Mouse (Mus musculus) spleen, postnatal 36 days (tissue): Measurements from ENCODE around the gene Gm15155.
"Not testable (repeated sequence)": the region's sequence is repeated elsewhere in the genome, so short reads cannot be mapped to it uniquely, and the experiment has no call there.

Experiments
- DNase-seq, 2 experiments: peaks; one replicate each; pipeline ENCODE4 v3.0.0; 2022; ENCODE audit warnings: low spot score in 2 of 2, mixed read lengths in 1 of 2

Gene Gm15155

DNA sequence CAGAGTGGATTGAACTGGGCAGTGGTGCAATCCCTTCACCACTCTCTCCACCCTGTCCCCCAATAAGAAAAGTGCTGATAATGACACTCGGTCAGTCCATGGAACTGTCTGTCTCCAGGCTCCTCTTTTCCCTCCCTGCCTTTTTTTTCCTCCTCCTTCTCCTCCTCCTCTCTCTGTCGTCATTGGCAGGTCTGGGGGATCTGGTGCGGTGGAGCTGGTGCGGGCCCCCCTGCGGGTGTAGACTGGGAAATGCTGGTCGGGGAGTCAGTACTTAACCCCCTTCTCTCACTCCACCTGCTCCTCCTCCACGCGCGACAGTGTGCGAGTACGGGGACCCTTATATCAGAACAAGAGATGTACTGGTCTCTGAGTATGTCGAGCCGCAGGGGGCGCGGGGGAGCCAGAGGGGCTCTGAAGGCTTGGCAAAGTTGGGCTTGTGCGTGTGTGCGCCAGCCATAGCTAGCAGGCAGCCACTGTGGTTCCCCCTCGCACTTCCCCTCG lies at the start of gene Gm15155:
TSS of gene Gm15155 (plus strand) at position 401 of the 501 bp plus-strand sequence.
- no peak for DNase-seq

DNA sequence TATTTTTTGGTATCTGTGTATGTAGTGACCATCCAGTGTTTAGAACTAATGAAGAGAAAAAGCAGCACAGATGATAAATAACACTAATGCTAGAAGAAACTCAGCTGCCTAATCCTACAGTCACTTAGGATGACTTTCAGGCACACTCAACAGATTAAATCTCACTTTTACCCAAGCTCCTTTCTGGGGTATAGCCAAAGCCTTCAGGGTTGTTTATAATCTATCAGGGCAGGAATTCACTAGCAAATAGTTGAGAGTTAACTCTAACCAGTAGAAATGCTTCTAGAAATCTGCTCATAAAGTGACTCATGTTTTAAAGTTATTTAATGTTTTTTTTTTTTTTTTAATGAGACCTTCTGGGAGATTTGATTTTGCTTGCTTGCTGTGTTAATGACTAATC lies 44.8 kb upstream of the Gm15155 start:
- no peak for DNase-seq

GRCm38 (mm10) chrX:155584586-155584985 lies 40.0 kb upstream of the Gm15155 start:
- DNase-seq, result no peak

DNA sequence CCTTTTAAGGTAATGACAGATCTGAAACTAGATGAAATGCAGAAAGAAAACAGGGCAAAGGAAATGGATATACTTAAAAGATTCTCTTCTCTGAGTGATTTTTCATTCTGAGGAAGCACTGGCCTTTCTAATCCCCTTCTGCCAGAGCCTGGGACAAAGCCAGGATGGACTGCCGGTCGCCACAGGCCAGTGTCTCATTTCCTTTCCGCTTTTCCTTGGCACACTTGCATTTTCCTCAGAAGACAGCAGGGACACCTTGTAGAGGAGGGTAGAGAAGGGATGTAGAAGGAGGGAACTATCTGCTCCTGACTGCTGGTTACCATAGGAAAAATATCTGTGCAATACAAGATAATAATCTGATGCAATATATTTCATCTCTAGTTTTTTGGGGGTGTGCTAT lies 33.1 kb upstream of the Gm15155 start:
- no peak for DNase-seq

DNA sequence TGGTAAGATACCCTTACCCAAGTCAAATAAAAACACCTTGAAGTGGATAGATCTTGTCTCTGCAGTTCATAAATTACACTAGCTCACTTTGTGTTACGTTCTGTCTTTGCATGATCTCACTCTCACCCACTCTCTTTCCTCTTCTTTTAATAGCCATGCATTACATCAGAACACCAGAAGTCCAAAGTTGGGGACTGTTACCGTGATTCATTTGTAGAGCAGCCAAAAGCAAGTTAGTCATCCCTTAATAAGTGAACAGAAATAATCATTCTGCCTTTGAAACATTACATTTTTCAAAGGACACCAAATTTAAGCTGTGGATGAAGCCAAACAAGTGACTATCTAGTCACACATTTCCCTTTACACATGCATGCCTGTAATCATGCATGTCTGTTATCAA lies 32.1 kb upstream of the Gm15155 start:
- no peak for DNase-seq

DNA sequence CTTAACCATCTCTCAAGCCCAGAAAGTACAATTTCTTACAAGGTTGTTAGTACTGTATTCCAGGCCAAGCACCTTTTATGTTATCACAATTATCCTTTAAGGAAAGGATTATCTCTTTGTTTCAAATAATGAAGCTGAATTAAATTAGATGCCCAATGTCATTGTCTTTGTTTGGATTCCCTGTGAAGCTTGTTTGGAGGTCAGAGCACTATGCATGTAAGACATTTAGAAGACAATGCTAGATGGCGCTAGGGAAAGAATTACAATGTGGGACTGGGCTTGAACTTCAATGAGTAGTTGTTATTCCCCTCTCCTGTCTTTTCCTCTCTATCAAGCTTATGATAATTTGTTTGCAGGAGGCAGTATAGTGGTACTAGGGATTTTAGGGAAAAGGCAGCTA lies 29.9 kb upstream of the Gm15155 start:
- no peak for DNase-seq

DNA sequence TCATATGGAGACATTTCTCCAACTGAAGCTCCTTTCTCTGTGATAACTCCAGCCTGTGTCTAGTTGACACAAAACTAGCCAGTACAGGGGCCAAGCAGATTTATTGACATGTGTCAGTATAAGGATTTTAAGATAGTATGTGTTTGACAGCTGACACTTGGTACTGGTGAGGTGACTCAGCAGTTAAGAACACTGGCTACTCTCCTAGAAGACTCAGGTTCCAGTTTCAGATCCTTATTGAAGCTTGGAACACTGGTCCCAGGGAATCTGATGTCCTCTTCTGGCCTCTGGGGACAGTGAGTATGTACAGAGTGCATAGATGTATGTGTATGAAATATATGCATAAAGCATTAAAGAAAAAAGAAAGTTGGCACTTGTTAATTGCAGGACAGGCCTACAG lies 28.2 kb upstream of the Gm15155 start:
- no peak for DNase-seq

GRCm38 (mm10) chrX:155601196-155601595 lies 23.3 kb upstream of the Gm15155 start:
- no peak for DNase-seq

GRCm38 (mm10) chrX:155622527-155622926 lies 2.0 kb upstream of the Gm15155 start:
- DNase-seq, result no peak

DNA sequence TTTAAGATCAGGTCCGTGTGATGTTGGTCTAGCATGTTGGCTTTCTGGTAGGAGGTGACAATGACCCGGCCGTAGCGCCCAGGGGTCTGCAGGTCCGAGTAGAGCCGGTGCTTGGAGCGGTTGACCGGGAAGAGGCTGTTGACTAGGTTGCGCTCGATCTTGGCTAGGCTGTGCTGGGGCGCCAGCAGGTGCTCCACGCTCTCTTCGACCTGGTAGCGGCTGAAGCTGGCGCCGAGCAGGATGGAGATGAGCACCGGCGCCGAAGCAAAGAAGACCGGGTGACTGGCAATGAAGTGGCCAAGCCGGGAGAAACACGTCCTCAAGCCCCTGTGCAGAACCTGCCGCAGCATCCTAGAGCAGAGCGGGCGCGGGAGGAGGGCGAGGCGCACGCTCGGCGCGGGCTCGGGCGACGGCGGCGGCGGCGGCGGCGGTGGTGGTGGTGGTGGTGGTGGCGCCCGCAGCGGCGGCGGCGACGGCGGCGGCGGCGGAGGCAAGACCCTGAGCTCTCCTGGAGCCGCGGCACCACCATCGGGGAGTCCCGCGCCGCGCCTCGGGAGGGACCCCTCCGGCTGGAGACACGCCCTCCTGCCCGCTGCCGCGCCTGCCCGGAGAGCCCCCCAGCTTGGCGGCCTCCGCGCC lies 1.5 kb upstream of the Gm15155 start:
- no peak for DNase-seq

GRCm38 (mm10) chrX:155623701-155624281 lies 750 bp upstream of the Gm15155 start, which contains the start of gene Ptchd1:
Gene Ptchd1 (minus strand): TSS chrX:155623814.
- no peak for DNase-seq

DNA sequence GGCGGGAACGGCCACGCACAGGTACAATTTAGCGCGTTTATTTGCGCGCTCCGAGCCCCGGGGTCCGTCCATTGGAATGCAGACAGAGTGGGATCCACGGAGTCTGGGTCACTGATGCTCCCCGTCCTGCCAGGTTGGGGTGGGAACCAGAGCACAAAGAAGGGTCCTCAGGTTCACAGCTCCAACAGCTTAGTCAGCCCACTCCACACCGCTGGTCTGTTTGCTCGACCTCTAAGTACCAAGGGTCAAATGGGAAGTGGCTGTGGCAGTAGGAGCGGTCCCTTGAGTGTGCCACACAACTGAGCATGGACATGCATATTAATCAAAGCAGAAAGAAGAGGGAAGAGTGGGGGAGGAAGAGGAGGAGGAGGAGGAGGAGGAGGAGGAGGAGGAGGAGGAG lies 354 bp downstream of the Gm15155 start:
- no peak for DNase-seq

DNA sequence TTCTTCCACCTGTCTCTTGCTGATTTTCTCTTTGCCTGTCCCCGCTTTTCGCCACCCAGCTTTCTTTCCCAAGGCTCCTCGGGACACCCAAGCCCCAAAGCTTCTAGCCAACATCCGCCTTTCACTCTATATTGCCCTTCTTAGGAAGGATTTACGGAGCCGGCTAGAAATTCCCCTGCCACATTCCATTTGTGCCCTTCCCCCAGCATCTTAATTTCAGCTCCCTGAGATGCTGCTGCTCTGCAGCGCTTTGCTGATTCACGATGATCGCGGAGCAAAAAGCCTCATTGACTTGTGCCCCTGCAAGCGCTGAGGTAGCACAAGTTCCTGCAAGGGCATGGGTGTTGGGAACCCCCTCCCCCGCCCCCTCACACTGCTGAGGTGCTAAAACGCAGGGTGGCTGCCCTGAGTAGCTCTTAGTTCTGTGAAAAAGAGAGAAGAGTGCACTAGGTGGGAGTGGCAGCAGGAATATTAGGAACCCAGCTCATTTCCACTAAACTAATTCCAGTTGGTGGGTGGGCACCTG lies 1.2 kb downstream of the Gm15155 start:
- DNase-seq, result no peak

DNA sequence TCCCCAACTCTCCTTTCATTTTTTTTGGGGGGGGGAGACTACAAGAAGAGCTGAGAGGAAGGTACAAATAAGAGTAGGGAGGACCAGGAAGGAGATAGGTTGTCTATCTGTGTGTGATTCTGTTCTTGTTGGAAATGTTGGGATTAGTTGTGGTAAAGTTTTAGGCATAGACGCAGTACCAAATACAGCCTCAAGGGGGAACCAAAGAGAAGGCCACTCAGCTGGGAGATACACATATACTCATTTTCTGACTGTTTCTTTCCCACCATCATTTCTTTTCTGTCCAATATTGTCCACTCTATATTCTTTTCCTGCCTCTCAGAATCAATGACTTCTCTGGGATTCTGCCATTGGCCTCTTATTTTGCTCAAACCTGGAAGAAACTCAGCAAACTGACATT lies 19.4 kb downstream of the Gm15155 start:
- DNase-seq, result no peak

DNA sequence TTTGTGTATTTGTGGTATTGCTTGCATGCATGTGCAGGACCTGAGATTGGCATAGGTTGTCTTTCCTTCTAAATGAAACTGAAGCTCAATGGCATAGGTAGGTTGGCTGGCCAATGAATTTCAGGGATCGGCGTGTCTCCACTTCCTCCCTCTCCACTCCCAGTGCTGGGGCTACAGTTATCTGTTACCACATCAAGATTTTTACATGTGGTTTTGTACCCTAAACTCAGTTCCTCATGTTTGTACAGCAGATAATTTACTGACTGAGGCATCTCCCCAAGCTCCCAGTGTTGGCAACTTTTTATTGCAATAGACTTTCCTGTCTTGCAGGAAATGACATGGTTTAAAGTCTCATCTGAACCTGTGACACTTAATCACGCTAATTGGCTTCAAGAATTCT lies 21.4 kb downstream of the Gm15155 start:
- DNase-seq, result no peak

DNA sequence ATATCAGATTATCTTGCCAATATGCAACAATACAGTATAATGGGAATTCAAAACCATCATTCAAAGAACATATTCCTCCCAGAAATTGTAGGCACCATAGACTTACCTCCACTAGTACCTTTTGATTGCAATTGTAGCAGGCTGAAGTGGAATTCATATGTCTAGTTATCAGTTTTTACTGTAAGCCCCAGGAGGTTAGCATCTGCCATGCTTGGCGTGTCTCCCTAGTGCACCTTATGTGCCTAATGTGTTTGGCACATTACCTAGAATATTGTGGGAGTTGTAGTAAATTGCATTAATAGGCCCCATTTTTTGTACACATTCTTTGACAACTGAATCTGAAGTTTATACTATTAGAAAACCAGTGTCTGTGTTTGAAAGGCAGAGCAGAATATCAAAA lies 33.4 kb downstream of the Gm15155 start:
- no peak for DNase-seq

- not testable (repeated sequence) for DNase-seq
These were observed 65.9 kb downstream of the Gm15155 start for GRCm38 (mm10) chrX:155690440-155690839.

DNA sequence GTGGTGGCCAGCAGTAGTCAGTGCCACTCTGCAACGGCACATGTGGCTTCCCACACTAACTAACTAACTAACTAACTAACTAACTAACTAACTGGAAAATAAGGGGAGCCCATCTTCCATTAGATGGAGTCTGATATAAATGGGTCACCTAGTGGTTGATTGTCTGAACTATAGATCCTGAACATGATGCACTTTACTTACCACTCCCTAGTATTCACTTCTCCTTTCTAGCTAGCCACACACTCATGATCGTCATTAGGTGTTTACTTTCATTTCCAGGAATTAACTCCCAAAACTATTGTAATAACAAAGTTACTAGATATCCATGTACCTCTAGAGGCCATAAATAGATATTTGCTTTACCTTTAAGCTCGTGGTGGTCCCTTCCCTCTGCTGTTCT lies 99.6 kb downstream of the Gm15155 start:
- DNase-seq, result no peak

DNA sequence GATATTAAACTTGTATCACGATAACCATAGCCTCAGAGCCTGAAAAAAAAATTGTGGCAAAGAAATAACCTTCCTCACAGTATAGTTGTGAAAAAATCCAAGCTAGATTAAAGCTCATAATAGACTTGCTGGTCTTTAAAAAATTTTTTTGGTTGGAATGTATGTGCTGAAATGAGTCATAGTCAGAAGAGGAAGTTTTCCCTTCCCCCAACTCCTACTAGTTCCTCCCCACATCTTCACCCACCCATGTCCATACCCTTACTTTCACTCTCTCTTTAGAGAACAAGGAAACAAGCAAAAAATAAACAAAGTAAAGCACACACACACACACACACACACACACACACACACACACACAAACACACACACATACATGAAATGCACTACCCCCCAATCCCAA lies 103.8 kb downstream of the Gm15155 start:
- DNase-seq, result no peak

DNA sequence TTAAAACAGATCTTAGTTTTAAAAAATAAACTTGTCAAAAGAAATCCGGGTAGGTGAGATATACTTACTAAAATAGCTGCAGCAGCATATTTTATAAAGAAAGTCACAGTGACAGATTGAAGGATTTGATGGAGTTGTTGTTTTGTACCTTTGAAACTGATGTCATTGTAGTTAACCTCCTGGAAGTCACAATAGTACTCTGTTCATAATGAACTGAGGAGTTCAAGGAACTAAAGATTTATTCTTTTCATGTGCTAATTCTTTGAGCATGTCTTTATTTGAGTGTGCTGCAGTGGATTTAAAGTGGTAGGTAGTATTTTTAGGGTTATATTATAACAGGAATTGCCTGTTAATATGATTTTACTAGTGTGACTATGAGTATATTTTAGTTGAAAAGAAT lies 263.6 kb downstream of the Gm15155 start:
- DNase-seq, result no peak

DNA sequence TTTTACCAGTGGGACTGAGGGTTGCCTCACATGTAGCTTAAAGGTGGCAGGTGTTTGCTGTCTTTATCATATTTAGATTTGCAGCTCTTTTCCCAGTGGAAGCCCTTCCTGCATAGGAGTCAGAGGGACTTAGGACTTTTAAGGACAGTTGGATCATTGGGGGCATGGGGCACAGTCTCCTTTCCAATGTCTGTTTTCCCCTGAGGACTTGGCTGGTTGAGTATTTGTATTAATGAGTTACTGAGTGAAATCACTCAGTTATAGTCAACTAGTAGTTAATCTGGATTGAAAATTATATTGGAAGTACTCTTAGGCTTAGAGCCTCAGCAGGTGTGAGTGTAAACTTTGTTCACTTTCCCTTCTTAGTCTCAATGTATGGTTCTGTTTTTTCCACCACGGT lies 275.5 kb downstream of the Gm15155 start:
- no peak for DNase-seq

GRCm38 (mm10) chrX:155901742-155902141 lies 277.2 kb downstream of the Gm15155 start:
- no peak for DNase-seq

DNA sequence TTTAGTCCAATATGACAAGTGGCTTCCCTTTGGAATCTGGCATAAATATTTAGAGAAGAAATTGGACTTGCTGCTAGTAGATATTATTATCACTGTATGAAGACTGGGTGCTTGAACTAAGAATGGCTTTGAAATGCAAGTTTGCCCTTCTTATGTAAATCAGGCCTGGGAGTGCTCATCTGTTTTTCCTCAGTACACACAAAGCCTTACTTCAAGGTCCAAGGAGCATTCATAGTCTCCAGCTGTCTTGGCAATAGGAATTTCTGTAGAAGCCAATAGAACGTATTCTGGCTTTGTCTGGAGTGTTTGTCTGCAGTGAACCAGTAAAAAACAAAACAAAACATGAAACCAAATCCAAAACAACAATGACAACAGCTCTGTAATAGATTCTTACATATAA lies 278.6 kb downstream of the Gm15155 start:
- no peak for DNase-seq
